Mouse (Mus musculus) megakaryocyte-erythroid progenitor cell, adult 5 weeks (primary cell): ENCODE results near the gene Smim20. TPM values are rescaled to one million over a fixed set of nuclear protein-coding genes. Genes with fewer than 3 reads are reported as not detected.

ENCODE experiments used
- polyA plus RNA-seq: library from polyadenylated mRNA; stranded (reverse); fragments of >175 nt; gene quantifications from 2 replicates; pipeline ENCODE4 v1.2.3, GENCODE M21; 2012

Gene Smim20
- 32.3 and 34.4 TPM in 2 replicates for polyA plus RNA-seq

GRCm38 (mm10) chr5:53266931-53267853 is at the start of gene Smim20:
TSS of gene Smim20 (plus strand) at chr5:53267083.

Other genes with a start within 250 kb of the Smim20 start
- gene Slc34a2, start 229.0 kb upstream of the Smim20 start, polyA plus RNA-seq, result not detected in 2 replicates
- 0.01 and 0.26 TPM in 2 replicates for gene Sel1l3, start 53.2 kb upstream of the Smim20 start, polyA plus RNA-seq
- 6.7 and 6.8 TPM in 2 replicates for gene Rbpj, start 199.1 kb downstream of the Smim20 start, polyA plus RNA-seq